Mouse (Mus musculus) right cerebral cortex, postnatal 25 days (tissue): ENCODE results near the gene Prpsap1.
"Not testable (repeated sequence)": the region's sequence is repeated elsewhere in the genome, so short reads cannot be mapped to it uniquely, and the experiment has no call there.

Experiments
- DNase-seq: peaks from one replicate; pipeline ENCODE4 v3.0.0; 2022

Prpsap1 gene

DNA sequence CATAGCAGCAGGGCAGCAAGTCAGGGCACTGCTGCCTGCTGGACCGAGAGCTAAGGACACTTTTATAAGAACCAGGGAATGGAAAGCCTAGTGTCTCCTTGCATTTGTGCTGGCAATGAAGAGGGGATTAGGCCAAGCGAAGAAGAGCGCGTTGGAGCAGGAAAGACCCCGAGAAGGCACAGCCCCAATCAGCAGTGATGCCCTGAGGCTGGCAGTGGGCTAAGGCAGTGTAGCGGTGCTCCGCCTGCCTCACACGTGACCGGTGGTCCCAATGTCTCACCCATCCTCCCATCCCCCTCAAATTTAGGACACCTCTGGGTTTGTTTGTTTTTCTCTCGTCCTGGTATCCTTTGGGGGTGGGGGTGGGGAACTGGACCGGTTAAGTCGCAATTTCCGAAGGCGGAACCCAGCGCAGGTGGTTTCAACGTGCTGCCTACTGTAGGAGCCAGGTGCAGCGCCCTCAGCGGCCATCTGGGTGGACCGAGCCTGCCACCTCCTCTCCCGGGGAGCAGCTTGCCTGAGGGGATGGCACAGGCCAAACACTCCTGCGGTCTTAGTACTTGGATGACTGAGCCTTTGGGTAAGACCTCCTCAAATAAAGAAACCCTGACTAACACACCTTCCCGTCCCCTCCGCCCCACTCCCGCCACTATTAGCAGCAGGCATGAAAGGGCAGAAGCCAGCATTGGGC lies 21.5 kb upstream of the Prpsap1 start:
- no peak for DNase-seq

DNA sequence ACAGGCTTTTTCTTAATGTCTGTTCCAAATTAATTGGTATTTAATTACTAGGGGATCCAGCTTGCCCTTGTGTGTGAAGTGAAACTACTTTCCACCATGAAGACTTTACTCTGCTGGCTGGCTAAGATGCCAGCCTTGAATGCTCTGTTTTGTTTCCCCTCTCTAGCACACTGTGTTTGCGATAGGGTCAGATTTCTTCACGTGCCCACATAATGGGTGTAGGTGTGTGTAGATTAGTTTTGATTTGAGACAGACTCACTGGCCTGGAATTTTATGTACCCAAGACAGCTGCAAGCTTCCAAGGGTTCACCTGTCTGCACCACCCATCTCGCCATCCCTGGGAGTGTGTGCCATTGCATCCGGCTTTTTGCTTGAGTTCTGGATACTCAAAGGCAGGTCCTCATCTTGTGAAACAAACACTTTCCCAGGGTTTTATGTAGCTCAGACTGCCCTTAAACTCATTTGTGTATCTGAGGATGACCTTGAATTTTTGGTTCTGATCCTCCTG lies 19.6 kb upstream of the Prpsap1 start:
- DNase-seq, result no peak

DNA sequence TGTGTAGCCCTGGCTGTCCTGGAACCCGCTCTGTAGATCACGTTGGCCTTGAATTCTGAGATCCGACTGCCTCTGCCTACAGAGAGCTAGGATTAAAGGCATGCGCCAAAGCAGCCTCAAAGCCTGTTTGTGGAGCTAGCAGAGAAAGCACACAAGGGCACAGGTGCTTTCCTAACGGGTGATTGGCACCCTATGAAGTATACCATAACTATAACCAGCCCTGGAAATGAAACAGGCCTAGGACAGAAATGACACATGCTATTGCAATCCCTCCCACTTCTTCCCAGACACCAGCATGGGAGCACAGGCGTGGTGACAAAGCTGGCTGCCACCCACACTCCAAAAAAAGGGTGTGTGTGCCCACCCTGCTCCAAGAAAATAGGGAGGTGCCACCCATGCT lies 19.0 kb upstream of the Prpsap1 start:
- DNase-seq, result no peak

DNA sequence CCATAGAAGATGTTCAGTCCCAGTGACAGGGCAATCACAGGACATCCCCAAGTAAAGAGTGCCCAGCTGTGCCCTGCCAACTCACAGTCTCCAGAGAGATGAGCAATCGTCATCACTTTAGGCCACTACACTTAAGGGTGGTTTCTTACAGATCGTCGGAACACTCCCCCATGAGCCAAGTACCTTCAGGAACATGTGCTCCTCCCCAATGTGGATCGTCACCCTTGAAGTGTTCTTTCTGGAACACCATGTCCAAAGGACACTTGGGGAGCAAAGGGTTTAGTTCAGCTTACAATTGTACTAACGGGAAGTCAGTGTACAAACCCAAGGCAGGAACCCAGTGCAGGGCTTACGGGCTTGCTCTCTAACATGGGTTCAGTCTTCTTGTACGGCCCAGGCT lies 18.2 kb upstream of the Prpsap1 start:
- DNase-seq, result no peak

DNA sequence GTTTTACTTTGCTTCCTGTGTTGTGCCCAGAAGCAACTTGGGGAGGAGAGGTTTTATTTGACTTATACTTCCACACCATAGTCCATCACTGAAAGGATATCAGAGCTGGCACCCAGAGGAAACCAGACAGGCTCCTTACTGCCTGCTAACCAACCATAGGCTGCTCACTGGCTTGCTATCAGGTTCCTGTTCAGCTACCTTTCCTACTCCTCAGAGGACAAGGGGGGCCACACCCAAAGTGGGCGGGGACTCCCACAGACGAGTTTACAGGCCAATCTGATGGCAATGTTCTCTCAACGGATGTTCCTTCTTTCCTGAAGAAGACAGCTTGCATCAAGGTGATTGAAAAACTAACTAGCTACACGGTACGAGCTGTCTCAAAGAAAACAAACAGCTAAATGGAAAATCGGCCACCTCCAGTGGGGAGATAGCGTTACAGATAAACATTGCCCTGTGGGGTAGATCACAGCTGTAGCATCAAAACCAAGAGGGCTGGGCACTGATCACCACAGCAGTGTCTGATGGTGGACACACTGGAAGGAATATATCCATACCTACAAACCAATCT lies 17.4 kb upstream of the Prpsap1 start:
- no peak for DNase-seq

DNA sequence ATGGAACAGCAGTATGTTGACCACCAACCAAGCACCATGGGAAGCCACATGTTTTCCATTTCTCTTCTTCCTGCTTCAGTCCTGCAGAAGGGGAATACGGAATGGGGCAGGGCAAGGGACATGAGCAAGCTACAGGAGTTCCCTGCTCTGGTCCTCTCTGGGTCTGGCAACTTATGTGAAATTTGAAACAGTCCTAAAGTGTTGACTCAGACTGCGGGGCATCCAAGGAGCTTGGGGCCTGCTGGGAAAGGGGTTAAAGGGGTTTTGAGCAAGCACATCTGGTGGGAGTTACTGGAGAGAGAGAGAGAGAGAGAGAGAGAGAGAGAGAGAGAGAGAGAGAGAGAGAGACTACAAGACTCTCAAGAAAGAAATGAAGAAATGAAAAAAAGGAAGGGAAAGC lies 14.7 kb upstream of the Prpsap1 start:
- no peak for DNase-seq

DNA sequence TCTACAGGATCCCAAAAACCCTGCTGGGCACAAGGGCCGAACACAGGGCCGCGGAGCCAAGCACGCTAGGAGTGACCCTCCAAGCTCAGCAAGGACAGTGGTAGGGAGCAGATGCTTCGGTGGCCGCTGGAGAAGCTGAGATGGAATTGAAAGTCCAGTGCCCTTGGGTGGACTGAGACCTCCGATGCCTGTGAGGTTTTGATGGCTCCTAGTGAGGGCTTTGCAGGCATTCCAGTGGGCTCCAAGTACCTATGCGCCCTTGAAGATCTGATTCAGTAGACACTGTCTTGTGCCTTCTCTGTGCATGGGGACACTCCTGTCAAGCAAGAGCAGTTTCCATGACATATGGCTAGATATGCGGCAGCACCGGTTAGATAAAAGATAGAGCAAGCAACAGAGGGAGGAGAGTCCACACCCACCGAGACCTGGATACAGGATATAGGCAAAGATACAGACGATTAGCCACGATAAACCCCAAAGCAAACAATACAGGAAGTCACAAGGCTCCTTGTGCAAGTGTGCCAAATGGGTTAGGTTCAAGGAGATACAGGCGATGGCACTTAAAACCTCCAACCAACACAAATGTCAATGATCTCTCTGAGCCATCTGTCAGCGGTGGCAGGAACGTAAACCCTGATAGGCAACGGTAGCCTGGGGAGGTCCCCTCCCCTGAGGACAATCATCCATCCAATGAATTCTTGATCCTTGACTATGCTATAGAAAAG lies 12.3 kb upstream of the Prpsap1 start:
- no peak for DNase-seq

DNA sequence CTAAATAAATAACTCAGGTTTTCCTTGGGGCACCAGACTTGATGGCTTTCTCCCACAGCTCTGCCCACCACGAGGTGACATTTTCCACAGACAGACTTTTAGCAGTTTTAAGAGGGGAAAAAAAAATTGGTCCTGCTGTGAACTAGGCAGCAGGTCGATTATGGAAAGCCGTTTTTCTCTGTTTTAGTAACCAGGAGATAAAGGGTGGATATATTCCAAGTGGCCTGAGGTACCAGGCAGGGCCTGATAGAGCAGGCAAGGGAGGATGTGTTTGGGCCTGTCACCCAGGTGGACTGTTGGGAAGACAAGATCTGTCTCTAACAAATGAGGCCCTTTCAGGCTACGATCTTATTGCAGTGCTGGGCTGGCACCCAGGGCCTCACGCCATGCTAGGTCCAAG lies 11.6 kb upstream of the Prpsap1 start:
- DNase-seq, result no peak

DNA sequence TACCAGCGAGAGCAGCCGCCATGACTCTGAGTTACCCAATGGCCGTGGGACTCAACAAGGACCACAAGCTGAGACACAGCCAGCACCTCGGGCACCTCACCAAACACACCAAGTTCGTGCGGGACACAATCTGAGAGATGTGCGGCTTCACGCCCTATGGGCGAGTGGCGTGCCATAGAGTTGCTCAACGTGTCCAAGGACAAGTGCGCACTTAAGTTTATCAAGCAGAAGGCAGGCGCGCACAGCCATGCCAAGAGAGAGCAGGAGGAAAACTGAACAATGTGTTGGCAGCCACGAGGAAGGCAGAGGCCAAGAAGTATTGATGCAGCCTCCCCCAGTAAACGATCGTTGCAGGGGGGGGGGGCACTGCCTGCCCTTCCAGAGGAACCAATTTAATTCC lies 10.5 kb upstream of the Prpsap1 start:
- no peak for DNase-seq

DNA sequence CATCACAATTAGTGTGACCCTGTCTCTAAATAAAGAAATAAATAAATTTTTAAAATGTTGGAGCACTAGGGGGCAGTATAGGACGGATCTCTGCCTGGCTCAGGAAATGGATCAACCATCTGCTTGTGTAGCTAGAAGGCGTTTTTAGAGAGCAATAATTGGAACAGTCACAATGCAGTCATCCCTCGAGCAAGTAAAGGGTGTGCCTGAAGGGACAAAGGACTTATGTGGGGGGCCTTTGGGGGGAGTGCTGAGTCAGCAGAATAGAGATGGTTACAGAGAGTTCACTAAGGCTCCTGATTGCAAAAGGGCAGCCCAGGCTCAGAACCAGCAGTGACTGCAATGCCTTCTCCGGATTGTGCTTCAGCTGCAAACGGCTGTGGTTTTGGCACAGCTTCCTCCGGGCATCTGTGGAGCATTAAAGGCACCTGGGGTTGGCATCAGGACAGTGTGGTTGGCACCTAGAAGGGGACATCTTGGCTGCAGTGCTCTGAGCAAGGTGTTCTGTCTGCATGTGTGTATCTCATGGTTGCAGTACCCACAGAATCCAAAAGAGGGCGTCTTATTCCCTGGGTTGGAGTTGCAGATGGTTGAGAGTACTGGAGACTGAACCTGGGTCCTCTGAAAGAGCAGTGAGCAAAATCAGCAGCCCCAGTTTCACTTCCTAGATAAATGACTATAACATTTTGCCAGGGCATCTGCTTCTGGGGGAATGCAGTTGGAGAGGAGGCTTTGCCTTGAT lies 7.2 kb upstream of the Prpsap1 start:
- no peak for DNase-seq

DNA sequence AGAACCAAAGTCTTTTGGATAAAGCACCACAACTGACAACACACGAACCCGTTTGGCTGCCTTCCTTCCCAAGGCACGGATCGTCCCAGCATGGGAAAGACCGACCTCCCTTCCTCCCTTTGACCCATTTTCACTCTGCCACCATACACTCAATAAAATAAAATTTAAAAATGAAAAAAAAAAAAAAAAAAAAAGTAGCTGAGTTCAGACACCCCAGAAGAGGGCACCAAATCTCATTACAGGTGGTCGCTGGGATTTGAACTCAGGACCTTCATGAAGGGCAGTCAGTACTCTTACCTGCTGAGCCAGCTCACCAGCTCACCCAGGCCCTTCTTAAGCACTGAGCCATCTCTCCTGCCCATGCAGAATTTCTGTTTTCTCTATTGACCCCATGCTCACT lies 5.0 kb upstream of the Prpsap1 start:
- no peak for DNase-seq

DNA sequence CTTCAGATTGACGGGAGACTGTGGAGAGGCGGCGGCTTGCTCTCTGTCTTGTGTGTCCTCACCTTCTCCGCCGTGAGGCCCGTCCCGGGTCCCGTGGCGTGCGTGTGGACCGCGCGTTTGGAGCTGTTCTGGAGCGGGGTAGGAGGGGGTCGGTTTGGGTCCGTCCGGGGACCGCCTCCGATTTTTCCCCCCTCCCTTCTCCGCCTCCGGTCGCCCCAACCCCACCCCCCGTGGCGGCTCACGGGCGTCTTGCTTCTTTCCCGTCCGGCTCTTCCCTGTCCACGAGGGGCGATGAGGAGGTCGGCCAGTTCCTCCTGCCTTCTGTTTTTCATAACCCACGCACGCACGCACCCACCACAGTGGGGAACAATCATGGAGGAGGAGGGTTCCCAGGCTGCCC lies 4.6 kb upstream of the Prpsap1 start:
- no peak for DNase-seq

DNA sequence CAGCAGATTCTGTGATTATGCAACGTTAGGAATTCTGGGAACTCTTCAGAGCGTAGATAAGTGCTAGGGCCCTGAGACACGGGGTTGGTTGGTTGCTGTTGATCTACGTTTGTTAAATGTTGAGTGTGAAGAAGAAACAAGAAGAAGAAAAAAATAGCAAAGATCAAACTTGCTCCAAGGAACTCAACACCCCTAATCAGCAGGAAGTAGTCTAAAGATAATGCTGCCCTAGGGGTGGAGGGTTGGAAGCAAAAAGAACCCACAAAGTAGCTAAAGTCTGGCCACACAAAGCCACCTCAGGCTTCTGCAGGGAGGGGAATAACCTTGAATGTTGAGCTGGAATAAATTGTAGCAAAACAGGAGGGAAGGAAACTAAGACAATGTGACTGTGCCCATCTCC lies 3.3 kb upstream of the Prpsap1 start:
- no peak for DNase-seq

DNA sequence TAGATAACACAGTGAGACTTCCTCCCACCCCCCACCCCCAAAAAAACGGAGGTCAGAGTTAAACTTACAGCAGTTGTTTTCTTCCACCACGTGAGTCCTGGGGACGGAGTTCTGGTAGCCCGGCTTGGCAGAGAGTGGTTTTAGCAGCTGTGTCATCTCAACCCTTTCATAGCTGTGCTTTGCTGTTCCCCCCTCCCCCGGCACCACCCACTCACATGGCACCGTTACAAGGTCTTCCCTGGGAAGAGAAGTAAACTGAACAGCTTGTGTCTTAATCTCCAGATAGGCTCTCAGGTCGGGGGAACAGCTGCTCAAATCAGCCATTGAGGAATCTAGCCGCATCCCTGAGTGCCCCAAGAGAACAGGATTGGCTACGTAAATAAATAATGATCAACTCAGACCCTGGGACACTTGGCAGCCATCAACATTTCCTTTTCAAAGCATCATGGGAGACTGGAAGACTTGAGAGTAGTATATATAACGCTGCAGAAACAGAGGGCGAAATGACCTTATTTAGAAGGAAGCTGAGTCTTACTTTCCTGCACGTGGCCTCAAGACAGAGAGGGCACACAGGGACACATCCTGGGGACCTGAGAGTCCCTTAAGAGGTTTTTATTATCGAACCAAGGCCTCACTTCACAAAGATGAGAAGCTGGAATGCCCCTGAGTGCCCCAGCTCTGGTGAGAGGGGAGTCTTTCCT lies 622 bp upstream of the Prpsap1 start:
- peak; percentile 51 for DNase-seq

DNA sequence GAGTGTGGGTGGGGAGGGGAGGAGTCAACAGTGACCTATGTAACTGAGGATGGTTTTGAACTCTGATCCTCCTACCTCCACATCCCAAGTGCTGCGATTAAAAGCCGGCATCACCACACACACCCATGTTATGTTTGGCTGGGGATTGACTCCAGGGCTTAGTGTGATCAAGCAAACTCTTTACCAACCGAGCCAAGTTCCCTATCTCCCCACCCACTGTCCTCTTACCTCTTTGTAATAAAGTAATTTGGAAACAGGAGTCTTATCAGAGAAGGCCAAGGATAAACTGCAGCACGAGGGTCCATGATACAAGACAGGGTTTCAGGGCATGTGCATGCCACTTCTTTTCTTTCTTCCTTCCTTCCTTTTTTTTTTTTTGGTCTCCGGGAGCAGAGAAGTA lies 811 bp downstream of the Prpsap1 start:
- no peak for DNase-seq

DNA sequence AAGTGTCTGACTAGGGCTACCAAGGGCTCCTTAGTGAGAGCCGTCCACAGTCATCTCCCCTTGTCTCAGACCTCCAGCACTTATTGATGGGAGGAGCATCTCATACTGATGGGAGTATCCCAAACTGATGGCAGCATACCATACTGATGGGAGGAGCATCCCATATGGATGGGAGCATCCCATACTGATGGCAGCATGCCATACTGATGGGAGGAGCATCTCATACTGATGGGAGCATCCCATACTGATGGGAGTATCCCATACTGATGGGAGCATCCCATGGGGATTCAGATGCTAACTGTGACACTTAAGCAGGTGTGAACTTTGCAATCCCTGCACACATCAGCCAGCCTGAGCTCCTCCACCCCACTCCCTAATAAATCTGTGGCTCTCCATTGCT lies 1.5 kb downstream of the Prpsap1 start:
- not testable (repeated sequence) for DNase-seq

DNA sequence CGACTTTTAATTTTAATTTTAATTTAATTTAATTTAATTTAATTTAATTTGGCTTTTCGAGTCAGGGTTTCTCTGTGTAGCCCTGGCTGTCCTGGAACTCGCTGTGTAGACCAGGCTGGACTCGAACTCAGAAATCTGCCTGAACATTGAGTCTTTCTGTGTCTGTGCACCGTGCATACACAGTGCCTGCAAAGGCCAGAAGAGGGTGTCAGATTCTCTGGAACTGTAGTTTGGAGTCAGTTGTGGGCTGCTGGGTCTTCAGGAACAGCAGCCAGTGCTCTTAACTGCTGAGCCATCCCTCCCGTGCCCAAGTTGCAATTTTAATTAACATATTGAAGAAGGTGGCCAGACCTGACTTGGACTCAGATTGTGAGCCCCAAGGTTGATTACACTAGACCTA lies 2.7 kb downstream of the Prpsap1 start:
- DNase-seq, result no peak

DNA sequence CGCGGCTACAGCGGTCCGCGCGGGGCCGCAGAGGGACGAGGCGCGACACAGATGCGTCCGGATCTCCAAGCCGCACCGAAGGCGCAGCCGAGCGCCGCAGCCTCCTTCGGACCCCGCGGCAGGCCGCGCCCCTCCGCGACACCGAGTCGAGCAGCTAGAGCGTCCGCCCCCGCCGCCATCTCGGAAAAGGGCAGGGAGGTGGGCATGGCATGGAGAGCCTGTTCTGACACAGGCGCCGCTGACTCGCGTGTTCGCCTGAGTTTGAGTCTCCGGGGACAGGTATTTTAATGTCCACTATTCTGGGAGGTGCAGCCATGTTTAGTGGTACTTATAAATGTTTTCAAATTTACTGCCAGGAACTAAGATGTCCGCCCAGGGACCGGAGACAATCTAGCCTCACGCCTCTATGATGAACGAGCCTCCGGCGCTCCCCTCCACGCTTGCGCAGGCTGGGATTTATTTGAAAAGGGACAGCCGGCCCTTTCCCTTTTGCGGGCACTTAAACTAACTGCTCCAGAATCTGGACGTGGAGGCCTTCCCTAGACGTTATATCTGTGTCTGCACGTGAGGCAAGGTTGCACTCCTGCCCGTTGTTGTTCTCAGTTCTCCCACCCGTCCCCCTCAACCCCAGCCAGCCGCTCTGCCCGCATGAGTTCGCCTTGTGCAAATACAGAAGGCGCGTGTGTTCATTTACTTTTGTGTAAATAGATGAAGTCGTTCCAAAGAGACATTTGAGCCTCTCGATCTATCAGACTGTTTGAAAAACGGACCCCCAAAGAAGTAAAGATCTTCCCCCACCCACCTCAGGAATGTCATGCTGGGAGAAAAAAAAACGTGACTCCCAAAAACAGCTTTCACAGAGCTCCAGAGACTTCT lies 3.5 kb downstream of the Prpsap1 start:
- DNase-seq, result peak; percentile 89

DNA sequence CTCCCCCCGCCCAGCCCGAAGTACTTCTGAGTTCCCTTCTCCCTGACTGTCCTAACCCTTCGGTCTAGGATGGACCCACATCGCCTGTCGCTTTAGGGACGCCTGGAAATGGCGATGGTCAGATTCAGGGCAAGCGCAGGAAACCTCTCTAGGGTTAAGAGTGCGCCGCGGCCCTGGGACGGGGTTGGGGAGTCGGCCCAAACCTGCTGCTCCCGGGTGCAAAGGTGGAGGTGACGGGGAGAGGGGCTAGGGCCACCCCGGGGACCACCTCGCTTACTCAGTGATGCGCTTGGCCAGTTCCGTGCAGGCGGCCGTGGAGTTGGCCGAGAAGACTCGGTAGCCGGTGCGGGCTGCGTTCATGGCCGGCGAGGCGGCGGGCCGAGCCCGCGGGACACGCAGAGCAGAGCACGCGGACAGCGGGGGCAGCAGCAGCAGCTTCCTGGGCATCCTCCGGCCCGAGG lies 4.2 kb downstream of the Prpsap1 start:
- no peak for DNase-seq

DNA sequence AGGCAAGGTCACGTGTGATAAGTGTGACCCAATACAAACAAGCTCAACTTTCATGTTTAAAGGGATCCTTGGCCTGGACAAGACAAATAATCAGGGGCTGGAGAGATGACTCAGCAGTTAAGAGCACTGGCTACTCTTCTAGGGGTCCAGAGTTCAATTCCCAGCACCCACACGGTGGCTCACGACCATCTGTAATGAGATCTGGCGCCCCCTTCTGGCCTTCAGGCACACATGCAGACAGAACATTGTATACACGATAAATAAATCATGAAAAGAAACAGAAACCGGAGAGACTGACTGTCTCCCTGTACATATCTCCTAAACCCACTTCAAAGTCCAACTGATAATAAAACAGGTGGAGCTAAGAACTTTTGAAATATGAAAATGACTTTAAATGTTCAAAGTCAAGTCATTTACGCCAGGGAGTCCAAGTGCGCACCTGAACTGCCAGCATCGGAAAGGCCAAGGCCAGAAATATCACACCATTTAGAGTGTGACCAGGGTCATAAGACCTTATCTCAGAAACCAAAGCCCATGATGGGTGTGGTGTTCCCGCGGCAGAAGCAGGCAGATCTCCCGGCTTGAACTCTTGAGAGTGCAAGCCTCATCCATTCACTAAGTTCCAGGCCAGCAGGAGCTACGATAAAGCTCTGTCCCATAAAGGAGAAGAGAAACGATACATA lies 5.2 kb downstream of the Prpsap1 start:
- no peak for DNase-seq

DNA sequence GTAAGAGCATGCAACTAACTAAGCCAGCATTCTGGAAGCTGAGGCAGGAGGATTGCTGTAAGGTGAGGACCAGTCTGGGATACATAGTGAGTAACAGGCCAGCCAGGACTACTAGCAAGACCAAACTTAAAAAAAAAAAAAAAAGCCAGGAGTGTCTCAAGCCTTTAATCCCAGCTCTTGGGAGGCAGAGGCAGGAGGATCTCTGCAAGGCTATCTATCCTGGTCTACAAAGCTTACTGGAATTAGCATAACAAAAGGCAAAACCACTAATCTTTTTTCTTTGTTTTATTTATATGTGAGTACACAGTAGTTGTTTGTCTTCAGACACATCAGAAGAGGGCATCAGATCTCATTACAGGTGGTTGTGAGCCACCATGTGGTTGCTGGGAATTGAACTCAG lies 5.8 kb downstream of the Prpsap1 start:
- DNase-seq, result no peak
